Mouse (Mus musculus) olfactory bulb, adult 2 months (tissue): ENCODE results near the gene Taok1. TPM values are rescaled to one million over a fixed set of nuclear protein-coding genes. Genes with fewer than 3 reads are reported as not detected.

ENCODE experiments used
- H3K27ac ChIP-seq: fragments of 200-500 bp; 2 replicates; pipeline ENCODE4 v1.5.1; 2012; ENCODE audit warnings: low read depth, low read length; ENCODE audit not compliant: insufficient read depth
- H3K4me1 ChIP-seq: fragments of 200-500 bp; 2 replicates; pipeline ENCODE4 v1.6.1; 2012; ENCODE audit warnings: low read length; ENCODE audit not compliant: control insufficient read depth, insufficient read depth
- H3K4me3 ChIP-seq: fragments of 200-500 bp; 2 replicates; pipeline ENCODE4 v1.5.1; 2012; ENCODE audit warnings: mild to moderate bottlenecking, low read depth, low read length, moderate library complexity; ENCODE audit not compliant: insufficient read depth
- CTCF ChIP-seq: fragments of 200-500 bp; IDR thresholded peaks from 2 replicates; pipeline ENCODE4 v1.5.1; 2012; ENCODE audit warnings: low read depth, mild to moderate bottlenecking, low read length, moderate library complexity; ENCODE audit not compliant: insufficient read depth
- POLR2A ChIP-seq: fragments of 200-500 bp; IDR thresholded peaks from 2 replicates; pipeline ENCODE4 v1.6.1; 2012; ENCODE audit warnings: mild to moderate bottlenecking, low read depth, low read length, moderate library complexity; ENCODE audit not compliant: insufficient read depth
- WGBS: fragments of 180-500 bp; shearing (Covaris S2); methylation state at CpG from one replicate; pipeline ENCODE4 v1.1.7; 2018; 5-methylcytosine and 5-hydroxymethylcytosine counted together
- polyA plus RNA-seq: library from polyadenylated mRNA; stranded (reverse); fragments of >200 nt; gene quantifications from 2 replicates; pipeline ENCODE4 v1.2.4, GENCODE M21; 2012; ENCODE audit warnings: low replicate concordance; ENCODE audit not compliant: missing spikeins, insufficient read depth, insufficient read length

Gene Taok1
- polyA plus RNA-seq, 1 experiment = 34.1 TPM

- WGBS = 86% methylated on average over 22 of the region's 22 CpGs
- Histone ChIP-seq H3K27ac (no peak overlapping the region), H3K4me3 (no peak overlapping the region), H3K4me1 (peaks cover 21% of the 10 kb centered on the region)
- no peak for TF ChIP-seq CTCF
- TF ChIP-seq POLR2A = no peak
Measured at GRCm38 (mm10) chr11:77505291-77505980, 102.2 kb downstream of the Taok1 start.

GRCm38 (mm10) chr11:77504377-77504776 is 103.2 kb downstream of the Taok1 start:
- H3K4me1 ChIP-seq = peaks cover 25% of the 10 kb centered on the region
- TF ChIP-seq CTCF (no peak), POLR2A (no peak)
- H3K27ac ChIP-seq = no peak overlapping the region
- H3K4me3 ChIP-seq = no peak overlapping the region
- WGBS = 93% methylated on average over 19 of the region's 19 CpGs

GRCm38 (mm10) chr11:77503511-77503910 is 104.1 kb downstream of the Taok1 start:
- Histone ChIP-seq H3K4me3 (no peak overlapping the region), H3K4me1 (peaks cover 25% of the 10 kb centered on the region), H3K27ac (no peak overlapping the region)
- WGBS = 52% methylated on average over 3 of the region's 3 CpGs
- TF ChIP-seq CTCF = no peak
- no peak for TF ChIP-seq POLR2A

- Histone ChIP-seq H3K4me1 (peaks cover 30% of the 10 kb centered on the region), H3K27ac (no peak overlapping the region), H3K4me3 (no peak overlapping the region)
- 80% methylated on average over 6 of the region's 6 CpGs for WGBS
- no peak for TF ChIP-seq CTCF
- no peak for TF ChIP-seq POLR2A
Measured at GRCm38 (mm10) chr11:77502481-77502880, 105.1 kb downstream of the Taok1 start.

GRCm38 (mm10) chr11:77501971-77502370 is 105.6 kb downstream of the Taok1 start:
- 95% methylated on average over 4 of the region's 4 CpGs for WGBS
- Histone ChIP-seq H3K4me1 (peaks cover 35% of the 10 kb centered on the region), H3K4me3 (no peak overlapping the region), H3K27ac (no peak overlapping the region)
- TF ChIP-seq POLR2A (no peak), CTCF (no peak)

- no peak overlapping the region for H3K27ac ChIP-seq
Measured at GRCm38 (mm10) chr11:77501392-77501791, 106.2 kb downstream of the Taok1 start.

GRCm38 (mm10) chr11:77500361-77501325 is 107.0 kb downstream of the Taok1 start:
- H3K27ac ChIP-seq = no peak overlapping the region

More at GRCm38 (mm10) chr11:77501392-77501791, 106.2 kb downstream of the Taok1 start:
- TF ChIP-seq CTCF (peak; percentile 79), POLR2A (no peak)
- no peak overlapping the region for H3K4me3 ChIP-seq
- 8% methylated on average over 5 of the region's 5 CpGs for WGBS
- peaks cover 38% of the 10 kb centered on the region for H3K4me1 ChIP-seq

GRCm38 (mm10) chr11:77499354-77499753 is 108.3 kb downstream of the Taok1 start:
- TF ChIP-seq CTCF = no peak
- TF ChIP-seq POLR2A = no peak
- Histone ChIP-seq H3K4me3 (no peak overlapping the region), H3K27ac (no peak overlapping the region), H3K4me1 (peaks cover 48% of the 10 kb centered on the region)
- WGBS = 74% methylated on average over 7 of the region's 7 CpGs

More at GRCm38 (mm10) chr11:77500361-77501325, 107.0 kb downstream of the Taok1 start:
- TF ChIP-seq CTCF = peak; percentile 15; the same call in 1 of the 2 replicates
- TF ChIP-seq POLR2A = no peak
- 60% methylated on average over 17 of the region's 17 CpGs for WGBS
- H3K4me1 ChIP-seq = peaks cover 41% of the 10 kb centered on the region
- no peak overlapping the region for H3K4me3 ChIP-seq
